Mouse (Mus musculus): ENCODE results near the gene Yipf1. TPM values are rescaled to one million over a fixed set of nuclear protein-coding genes. Genes with fewer than 3 reads are reported as not detected.

Gene Yipf1
- 44.6 and 51.4 TPM in 2 replicates for polyA plus RNA-seq (2014; fragmentation: Nextera tagmentation; extraction: Ambion mirVana)

GRCm38 (mm10) chr4:107313690-107314478, at the start of gene Yipf1:
Gene Yipf1 (plus strand): TSS chr4:107314363.
- Histone ChIP-seq H3K9ac (ENCODE audit: low read depth, low read length) (peak within 1 kb of the TSS; percentile 67), H3K9me3 (ENCODE audit: control insufficient read depth, low read length) (no peaks in the 10 kb centered on the region), H3K27ac (ENCODE audit: low read depth, low read length) (no peak within 1 kb of the TSS; the same call in 1 of the 2 replicates), H3K4me1 (ENCODE audit: control insufficient read depth, insufficient read depth, low read length) (peaks cover 4% of the 10 kb centered on the region; the same call in 1 of the 2 replicates), H3K36me3 (ENCODE audit: control insufficient read depth, insufficient read depth, low read length) (peaks cover 3% of the 10 kb centered on the region; the same call in 1 of the 2 replicates), H3K27me3 (ENCODE audit: control insufficient read depth, insufficient read depth, low read length) (no peaks in the 10 kb centered on the region), H3K4me2 (replicated peaks; ENCODE audit: low read depth, low read length) (peak within 1 kb of the TSS; percentile 87), H3K4me3 (ENCODE audit: low read length) (peak within 1 kb of the TSS; percentile 74)
- peak; percentile 92 for ATAC-seq (ENCODE audit: low FRiP score, low TSS enrichment)
- WGBS, result 2% methylated on average over 29 of the region's 29 CpGs

GRCm38 (mm10) chr4:107273683-107274082, 40.5 kb upstream of the Yipf1 start:
- ATAC-seq (ENCODE audit: low FRiP score, low TSS enrichment), result no peak
- Histone ChIP-seq H3K36me3 (ENCODE audit: control insufficient read depth, insufficient read depth, low read length) (no peaks in the 10 kb centered on the region), H3K27me3 (ENCODE audit: control insufficient read depth, insufficient read depth, low read length) (no peaks in the 10 kb centered on the region), H3K4me2 (replicated peaks; ENCODE audit: low read depth, low read length) (no peak overlapping the region), H3K9ac (ENCODE audit: low read depth, low read length) (no peak overlapping the region), H3K9me3 (ENCODE audit: control insufficient read depth, low read length) (no peaks in the 10 kb centered on the region), H3K4me3 (ENCODE audit: low read length) (no peak overlapping the region), H3K4me1 (ENCODE audit: control insufficient read depth, insufficient read depth, low read length) (no peaks in the 10 kb centered on the region), H3K27ac (ENCODE audit: low read depth, low read length) (no peak overlapping the region)
- WGBS, result 79% methylated on average over 4 of the region's 4 CpGs

- no peak for ATAC-seq (ENCODE audit: low FRiP score, low TSS enrichment)
- Histone ChIP-seq H3K27me3 (ENCODE audit: control insufficient read depth, insufficient read depth, low read length) (no peaks in the 10 kb centered on the region), H3K9me3 (ENCODE audit: control insufficient read depth, low read length) (no peaks in the 10 kb centered on the region), H3K27ac (ENCODE audit: low read depth, low read length) (no peak overlapping the region), H3K4me3 (ENCODE audit: low read length) (no peak overlapping the region), H3K36me3 (ENCODE audit: control insufficient read depth, insufficient read depth, low read length) (no peaks in the 10 kb centered on the region), H3K9ac (ENCODE audit: low read depth, low read length) (no peak overlapping the region), H3K4me1 (ENCODE audit: control insufficient read depth, insufficient read depth, low read length) (no peaks in the 10 kb centered on the region), H3K4me2 (replicated peaks; ENCODE audit: low read depth, low read length) (no peak overlapping the region)
- 76% methylated on average over 5 of the region's 5 CpGs for WGBS
These were observed 39.7 kb upstream of the Yipf1 start for GRCm38 (mm10) chr4:107274511-107274910.

- ATAC-seq (ENCODE audit: low FRiP score, low TSS enrichment), result no peak
- H3K27me3 ChIP-seq (ENCODE audit: control insufficient read depth, insufficient read depth, low read length), result no peaks in the 10 kb centered on the region
- H3K9me3 ChIP-seq (ENCODE audit: control insufficient read depth, low read length), result no peaks in the 10 kb centered on the region
- no peak overlapping the region for H3K27ac ChIP-seq (ENCODE audit: low read depth, low read length)
- WGBS, result 12% methylated on average over 8 of the region's 8 CpGs
- peaks cover 13% of the 10 kb centered on the region for H3K36me3 ChIP-seq (ENCODE audit: control insufficient read depth, insufficient read depth, low read length)
- no peak overlapping the region for H3K9ac ChIP-seq (ENCODE audit: low read depth, low read length)
- H3K4me3 ChIP-seq (ENCODE audit: low read length), result no peak overlapping the region
- H3K4me2 ChIP-seq (replicated peaks; ENCODE audit: low read depth, low read length), result no peak overlapping the region
- no peaks in the 10 kb centered on the region for H3K4me1 ChIP-seq (ENCODE audit: control insufficient read depth, insufficient read depth, low read length)
These were observed 35.9 kb upstream of the Yipf1 start for GRCm38 (mm10) chr4:107278188-107278707.

GRCm38 (mm10) chr4:107280843-107281475, 33.2 kb upstream of the Yipf1 start:
- H3K27me3 ChIP-seq (ENCODE audit: control insufficient read depth, insufficient read depth, low read length), result no peaks in the 10 kb centered on the region
- H3K9me3 ChIP-seq (ENCODE audit: control insufficient read depth, low read length), result no peaks in the 10 kb centered on the region
- H3K27ac ChIP-seq (ENCODE audit: low read depth, low read length), result no peak overlapping the region
- ATAC-seq (ENCODE audit: low FRiP score, low TSS enrichment), result no peak
- H3K4me1 ChIP-seq (ENCODE audit: control insufficient read depth, insufficient read depth, low read length), result no peaks in the 10 kb centered on the region
- no peak overlapping the region for H3K4me3 ChIP-seq (ENCODE audit: low read length)
- H3K36me3 ChIP-seq (ENCODE audit: control insufficient read depth, insufficient read depth, low read length), result peaks cover 13% of the 10 kb centered on the region
- H3K9ac ChIP-seq (ENCODE audit: low read depth, low read length), result no peak overlapping the region
- H3K4me2 ChIP-seq (replicated peaks; ENCODE audit: low read depth, low read length), result no peak overlapping the region
- 83% methylated on average over 7 of the region's 7 CpGs for WGBS

GRCm38 (mm10) chr4:107285446-107286200, 28.5 kb upstream of the Yipf1 start:
- H3K9me3 ChIP-seq (ENCODE audit: control insufficient read depth, low read length), result no peaks in the 10 kb centered on the region
- no peak overlapping the region for H3K4me2 ChIP-seq (replicated peaks; ENCODE audit: low read depth, low read length)
- WGBS, result 55% methylated on average over 3 of the region's 3 CpGs
- H3K36me3 ChIP-seq (ENCODE audit: control insufficient read depth, insufficient read depth, low read length), result peaks cover 6% of the 10 kb centered on the region; the same call in 1 of the 2 replicates
- no peak for ATAC-seq (ENCODE audit: low FRiP score, low TSS enrichment)
- no peak overlapping the region for H3K9ac ChIP-seq (ENCODE audit: low read depth, low read length)
- H3K27me3 ChIP-seq (ENCODE audit: control insufficient read depth, insufficient read depth, low read length), result no peaks in the 10 kb centered on the region
- H3K27ac ChIP-seq (ENCODE audit: low read depth, low read length), result no peak overlapping the region
- no peak overlapping the region for H3K4me3 ChIP-seq (ENCODE audit: low read length)
- H3K4me1 ChIP-seq (ENCODE audit: control insufficient read depth, insufficient read depth, low read length), result no peaks in the 10 kb centered on the region

DNA sequence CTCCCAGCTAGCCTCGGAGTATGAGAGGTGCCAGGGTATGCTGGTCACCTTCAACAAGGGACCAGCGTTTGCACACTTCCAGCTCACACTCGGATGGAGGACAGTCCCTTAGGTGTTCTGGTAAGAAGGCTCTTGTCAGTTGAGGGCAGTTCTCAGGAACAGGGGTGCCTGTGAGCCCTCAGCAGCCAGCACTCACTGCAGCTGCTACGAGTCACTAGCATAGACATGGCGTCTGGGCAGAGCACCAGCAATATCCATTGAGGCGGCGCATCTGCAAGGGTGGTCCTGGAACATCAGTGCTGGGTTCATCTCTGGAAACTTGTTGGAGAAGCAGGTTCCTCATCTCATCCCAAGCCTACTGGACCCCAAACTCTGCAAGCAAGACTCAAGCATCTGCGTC, 27.8 kb upstream of the Yipf1 start:
- WGBS, result 93% methylated on average over 8 of the region's 8 CpGs
- Histone ChIP-seq H3K4me3 (ENCODE audit: low read length) (no peak overlapping the region), H3K4me1 (ENCODE audit: control insufficient read depth, insufficient read depth, low read length) (no peaks in the 10 kb centered on the region), H3K27me3 (ENCODE audit: control insufficient read depth, insufficient read depth, low read length) (no peaks in the 10 kb centered on the region), H3K9ac (ENCODE audit: low read depth, low read length) (no peak overlapping the region), H3K27ac (ENCODE audit: low read depth, low read length) (no peak overlapping the region), H3K4me2 (replicated peaks; ENCODE audit: low read depth, low read length) (no peak overlapping the region), H3K36me3 (ENCODE audit: control insufficient read depth, insufficient read depth, low read length) (no peaks in the 10 kb centered on the region), H3K9me3 (ENCODE audit: control insufficient read depth, low read length) (no peaks in the 10 kb centered on the region)
- ATAC-seq (ENCODE audit: low FRiP score, low TSS enrichment), result no peak

DNA sequence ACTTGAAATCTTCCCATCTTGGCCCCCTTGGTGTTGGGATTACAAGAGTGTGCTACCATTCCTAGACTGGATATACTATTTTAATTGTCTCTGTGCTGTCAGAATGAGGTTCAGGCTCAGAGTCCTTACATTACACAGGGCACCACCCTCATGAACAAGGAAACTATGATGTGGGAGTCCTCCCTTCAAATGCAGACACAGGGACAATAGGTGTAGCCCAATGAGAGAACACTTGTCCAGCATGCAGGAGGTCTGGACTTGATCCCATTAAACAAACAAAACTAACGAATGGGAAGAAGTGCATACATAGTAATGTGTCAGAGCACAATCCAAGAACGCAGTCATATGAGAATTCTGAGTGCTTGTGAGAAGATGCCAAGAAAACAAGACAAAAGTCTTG, 26.6 kb upstream of the Yipf1 start:
- 85% methylated on average over 2 of the region's 2 CpGs for WGBS
- H3K27me3 ChIP-seq (ENCODE audit: control insufficient read depth, insufficient read depth, low read length), result no peaks in the 10 kb centered on the region
- no peaks in the 10 kb centered on the region for H3K9me3 ChIP-seq (ENCODE audit: control insufficient read depth, low read length)
- no peak overlapping the region for H3K9ac ChIP-seq (ENCODE audit: low read depth, low read length)
- H3K4me2 ChIP-seq (replicated peaks; ENCODE audit: low read depth, low read length), result no peak overlapping the region
- H3K4me3 ChIP-seq (ENCODE audit: low read length), result no peak overlapping the region
- no peak overlapping the region for H3K27ac ChIP-seq (ENCODE audit: low read depth, low read length)
- ATAC-seq (ENCODE audit: low FRiP score, low TSS enrichment), result no peak
- H3K4me1 ChIP-seq (ENCODE audit: control insufficient read depth, insufficient read depth, low read length), result no peaks in the 10 kb centered on the region
- H3K36me3 ChIP-seq (ENCODE audit: control insufficient read depth, insufficient read depth, low read length), result no peaks in the 10 kb centered on the region

All from kidney, embryonic 14.5 days (tissue).